Mouse (Mus musculus): ENCODE data around the gene Zbbx. TPM values are rescaled to one million over a fixed set of nuclear protein-coding genes. Genes with fewer than 3 reads are reported as not detected.

Gene Zbbx
- polyA plus RNA-seq (2015; fragmentation: Nextera tagmentation; extraction: Ambion mirVana) = not detected in 2 replicates

DNA sequence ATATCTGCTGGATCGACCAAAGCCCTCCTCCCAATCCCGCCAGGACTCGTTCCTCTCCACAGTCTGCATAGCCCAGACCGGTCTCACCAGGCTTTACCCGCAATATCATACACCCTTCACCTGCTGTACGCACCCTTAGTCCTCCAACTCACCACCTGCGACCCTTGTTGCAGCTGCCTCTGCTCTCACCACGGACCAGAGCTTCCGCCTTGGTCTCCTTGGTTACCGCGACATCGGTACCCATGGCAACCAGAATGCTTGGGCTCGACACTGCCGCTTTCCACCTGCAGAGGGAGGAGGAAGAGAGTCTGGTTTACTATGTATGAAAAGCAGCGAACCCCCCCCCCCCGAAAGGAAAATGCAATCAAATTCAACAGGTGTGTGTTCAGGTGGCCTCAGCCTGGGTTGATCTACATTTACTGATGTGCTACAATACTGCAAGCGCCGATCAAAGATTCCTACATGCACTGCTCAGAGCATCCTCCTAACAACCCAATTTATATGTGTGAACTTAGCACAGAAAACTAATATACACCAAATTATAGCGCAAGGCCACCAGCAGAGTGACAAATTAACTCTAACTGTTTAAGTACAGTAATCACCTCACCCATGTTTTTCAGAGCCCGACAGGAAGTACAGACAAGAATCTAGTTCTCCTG, at the start of gene Zbbx:
Gene Zbbx (minus strand): TSS at position 197 of the 659 bp plus-strand sequence.
- DNase-seq (peak; percentile 40), ATAC-seq (peak; percentile 31; the same call in 1 of the 2 replicates)
- H3K36me3 ChIP-seq (replicated peaks; ENCODE audit: insufficient read depth, low read length) = no peaks in the 10 kb centered on the region
- H3K27me3 ChIP-seq (ENCODE audit: insufficient read depth, low read length) = no peaks in the 10 kb centered on the region
- 14% methylated on average over 20 of the region's 20 CpGs for WGBS (ENCODE audit: insufficient replicate concordance)
- no peak within 1 kb of the TSS for H3K9ac ChIP-seq (replicated peaks)
- H3K4me1 ChIP-seq (ENCODE audit: insufficient read depth) = no peaks in the 10 kb centered on the region
- H3K9me3 ChIP-seq (ENCODE audit: low read length) = no peaks in the 10 kb centered on the region
- no peak within 1 kb of the TSS for H3K4me3 ChIP-seq (ENCODE audit: low read depth, low read length)
- TF ChIP-seq CTCF (IDR thresholded peaks at IDR 0.05; ENCODE audit: low read depth) (peak; percentile 31), EP300 (IDR thresholded peaks at IDR 0.05; ENCODE audit: low read depth) (no peak)
- no peak within 1 kb of the TSS for H3K27ac ChIP-seq (ENCODE audit: low read depth)
- peak within 1 kb of the TSS; percentile 40; the same call in 1 of the 2 replicates for H3K4me2 ChIP-seq (ENCODE audit: low read depth, low read length)

DNA sequence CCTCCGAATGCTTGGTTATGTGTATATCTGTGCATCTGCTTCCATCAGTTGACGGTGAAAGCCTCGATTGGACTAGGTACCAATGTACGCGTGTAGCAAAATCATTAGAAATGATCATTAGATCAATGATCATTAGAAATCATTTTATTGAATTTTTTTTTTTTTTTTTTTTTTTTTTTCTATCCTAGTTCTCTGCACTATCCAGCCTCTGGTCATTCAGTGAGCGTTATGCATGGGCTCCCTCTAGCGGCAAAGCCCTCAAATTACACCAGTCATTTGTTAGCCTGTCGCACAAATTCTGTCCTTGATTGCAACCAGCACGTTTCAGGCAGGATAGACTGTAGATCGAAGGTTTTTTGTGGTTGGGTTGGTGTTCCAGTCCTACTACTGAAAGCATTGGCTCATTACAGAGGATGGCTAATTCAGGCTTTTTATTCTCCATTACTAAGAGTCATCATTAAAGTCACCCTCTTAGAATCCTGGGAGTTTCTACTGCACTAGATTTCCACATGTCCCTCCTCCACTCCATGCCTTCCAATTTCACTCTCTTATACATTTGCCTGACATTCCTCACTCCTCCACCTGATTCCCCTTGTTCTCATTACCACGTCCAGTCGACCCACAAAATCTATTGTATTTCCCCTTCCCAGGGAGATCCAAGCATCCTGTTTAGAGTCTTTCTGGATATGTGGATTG, 38.1 kb upstream of the Zbbx start:
- no peak overlapping the region for H3K4me2 ChIP-seq (ENCODE audit: low read depth, low read length)
- H3K4me1 ChIP-seq (ENCODE audit: insufficient read depth) = no peaks in the 10 kb centered on the region
- H3K9me3 ChIP-seq (ENCODE audit: low read length) = no peaks in the 10 kb centered on the region
- peak; percentile 60 for DNase-seq
- no peak overlapping the region for H3K4me3 ChIP-seq (ENCODE audit: low read depth, low read length)
- ATAC-seq = no peak; the same call in 1 of the 2 replicates
- TF ChIP-seq EP300 (IDR thresholded peaks at IDR 0.05; ENCODE audit: low read depth) = no peak
- peak; percentile 81 for TF ChIP-seq CTCF (IDR thresholded peaks at IDR 0.05; ENCODE audit: low read depth)
- no peak overlapping the region for H3K9ac ChIP-seq (replicated peaks)
- no peaks in the 10 kb centered on the region for H3K36me3 ChIP-seq (replicated peaks; ENCODE audit: insufficient read depth, low read length)
- 32% methylated on average over 12 of the region's 12 CpGs for WGBS (ENCODE audit: insufficient replicate concordance)
- no peaks in the 10 kb centered on the region for H3K27me3 ChIP-seq (ENCODE audit: insufficient read depth, low read length)
- no peak overlapping the region for H3K27ac ChIP-seq (ENCODE audit: low read depth)

DNA sequence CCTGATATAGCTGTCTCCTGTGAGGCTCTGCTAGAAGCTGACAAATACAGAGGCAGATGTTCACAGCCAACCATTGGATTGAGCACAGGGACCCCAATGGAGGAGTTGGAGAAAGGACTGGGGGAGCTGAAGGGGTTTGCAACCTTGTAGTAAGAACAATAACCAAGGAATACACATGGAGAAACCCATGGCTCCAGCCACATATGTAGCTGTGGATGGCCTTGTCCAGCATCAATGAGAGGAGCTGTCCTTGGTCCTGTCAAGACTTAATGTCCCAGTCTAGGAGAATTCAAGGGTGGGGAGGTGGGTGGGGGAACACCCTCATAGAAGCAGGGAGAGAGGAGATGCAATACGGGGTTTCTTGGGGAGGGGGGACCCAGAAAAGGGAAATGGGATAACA, 17.8 kb upstream of the Zbbx start:
- DNase-seq (no peak), ATAC-seq (no peak)
- TF ChIP-seq EP300 (IDR thresholded peaks at IDR 0.05; ENCODE audit: low read depth) = no peak
- TF ChIP-seq CTCF (IDR thresholded peaks at IDR 0.05; ENCODE audit: low read depth) = no peak
- Histone ChIP-seq H3K27ac (ENCODE audit: low read depth) (no peak overlapping the region), H3K9ac (replicated peaks) (no peak overlapping the region), H3K4me2 (ENCODE audit: low read depth, low read length) (no peak overlapping the region), H3K9me3 (ENCODE audit: low read length) (peaks cover 7% of the 10 kb centered on the region; the same call in 1 of the 2 replicates), H3K27me3 (ENCODE audit: insufficient read depth, low read length) (no peaks in the 10 kb centered on the region), H3K4me3 (ENCODE audit: low read depth, low read length) (no peak overlapping the region), H3K36me3 (replicated peaks; ENCODE audit: insufficient read depth, low read length) (no peaks in the 10 kb centered on the region), H3K4me1 (ENCODE audit: insufficient read depth) (no peaks in the 10 kb centered on the region)
- 58% methylated on average over 1 of the region's 1 CpGs for WGBS (ENCODE audit: insufficient replicate concordance)

- DNase-seq (no peak), ATAC-seq (no peak)
- Histone ChIP-seq H3K27ac (ENCODE audit: low read depth) (no peak overlapping the region), H3K4me1 (ENCODE audit: insufficient read depth) (no peaks in the 10 kb centered on the region), H3K27me3 (ENCODE audit: insufficient read depth, low read length) (no peaks in the 10 kb centered on the region), H3K4me3 (ENCODE audit: low read depth, low read length) (no peak overlapping the region), H3K4me2 (ENCODE audit: low read depth, low read length) (no peak overlapping the region), H3K9ac (replicated peaks) (no peak overlapping the region), H3K36me3 (replicated peaks; ENCODE audit: insufficient read depth, low read length) (no peaks in the 10 kb centered on the region), H3K9me3 (ENCODE audit: low read length) (no peaks in the 10 kb centered on the region)
- WGBS (ENCODE audit: insufficient replicate concordance) = 80% methylated on average over 3 of the region's 3 CpGs
- TF ChIP-seq CTCF (IDR thresholded peaks at IDR 0.05; ENCODE audit: low read depth) (no peak), EP300 (IDR thresholded peaks at IDR 0.05; ENCODE audit: low read depth) (no peak)
Measured at GRCm38 (mm10) chr3:75141876-75142275, 23.0 kb downstream of the Zbbx start.

- H3K9me3 ChIP-seq (ENCODE audit: low read length) = no peaks in the 10 kb centered on the region
- H3K36me3 ChIP-seq (replicated peaks; ENCODE audit: insufficient read depth, low read length) = no peaks in the 10 kb centered on the region
- no peak overlapping the region for H3K4me3 ChIP-seq (ENCODE audit: low read depth, low read length)
- H3K4me2 ChIP-seq (ENCODE audit: low read depth, low read length) = no peak overlapping the region
- no peak for TF ChIP-seq EP300 (IDR thresholded peaks at IDR 0.05; ENCODE audit: low read depth)
- no peak for TF ChIP-seq CTCF (IDR thresholded peaks at IDR 0.05; ENCODE audit: low read depth)
- ATAC-seq (no peak), DNase-seq (no peak)
- no peaks in the 10 kb centered on the region for H3K27me3 ChIP-seq (ENCODE audit: insufficient read depth, low read length)
- H3K4me1 ChIP-seq (ENCODE audit: insufficient read depth) = no peaks in the 10 kb centered on the region
- H3K9ac ChIP-seq (replicated peaks) = no peak overlapping the region
- no peak overlapping the region for H3K27ac ChIP-seq (ENCODE audit: low read depth)
Measured at GRCm38 (mm10) chr3:75104867-75105266, 60.0 kb downstream of the Zbbx start.

- H3K27ac ChIP-seq (ENCODE audit: low read depth) = no peak overlapping the region
- no peak overlapping the region for H3K4me2 ChIP-seq (ENCODE audit: low read depth, low read length)
- 66% methylated on average over 1 of the region's 1 CpGs for WGBS (ENCODE audit: insufficient replicate concordance)
- TF ChIP-seq CTCF (IDR thresholded peaks at IDR 0.05; ENCODE audit: low read depth) (no peak), EP300 (IDR thresholded peaks at IDR 0.05; ENCODE audit: low read depth) (no peak)
- no peak overlapping the region for H3K9ac ChIP-seq (replicated peaks)
- DNase-seq (no peak), ATAC-seq (no peak)
- no peaks in the 10 kb centered on the region for H3K4me1 ChIP-seq (ENCODE audit: insufficient read depth)
- no peaks in the 10 kb centered on the region for H3K27me3 ChIP-seq (ENCODE audit: insufficient read depth, low read length)
- no peak overlapping the region for H3K4me3 ChIP-seq (ENCODE audit: low read depth, low read length)
- H3K36me3 ChIP-seq (replicated peaks; ENCODE audit: insufficient read depth, low read length) = no peaks in the 10 kb centered on the region
- no peaks in the 10 kb centered on the region for H3K9me3 ChIP-seq (ENCODE audit: low read length)
Measured at GRCm38 (mm10) chr3:75085762-75086161, 79.1 kb downstream of the Zbbx start.
